ENCODE assay signal across 22 mouse cellular contexts in the genomic region with DNA sequence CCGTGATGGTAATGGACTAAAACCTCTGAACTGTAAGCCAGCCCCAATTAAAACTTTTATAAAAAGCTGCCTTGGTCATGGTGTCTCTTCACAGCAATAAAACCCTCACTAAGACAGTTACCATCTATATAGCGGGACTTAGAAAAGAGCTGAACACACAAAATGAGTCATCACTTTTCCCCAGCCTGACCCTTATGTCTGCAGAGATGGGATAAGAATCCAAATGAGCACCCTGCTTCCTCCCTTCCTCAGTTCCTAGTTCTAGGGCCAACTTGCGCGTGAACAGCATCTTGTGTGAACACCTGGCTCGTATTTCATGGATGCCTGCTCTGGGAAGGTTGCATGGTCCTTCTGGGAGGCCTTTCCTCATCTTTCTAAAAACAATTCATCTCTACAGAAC. TPM values are rescaled to one million over a fixed set of nuclear protein-coding genes. Genes with fewer than 3 reads are reported as not detected.
DNase-seq lines count a peak whose midpoint lies in the region; ATAC-seq and TF ChIP-seq lines count a peak whose summit lies in the region.
"Had no signal": no experiment of that assay in that cellular context is flagged by ENCODE, and none has a peak within 500 bp of the region (broad histone marks: within the 10 kb centered on the region; RNA-seq: fewer than 3 reads in every experiment).

No protein-coding gene starts in this region.

- no peak overlapping the region for H3K9ac ChIP-seq in midbrain, embryonic 11.5 days (ENCODE audit: low read length)
- H3K9ac ChIP-seq in midbrain, embryonic 14.5 days (replicated peaks; ENCODE audit: low read length): no peak overlapping the region
- H3K9ac ChIP-seq: embryonic facial prominence, embryonic 12.5 days; forebrain, embryonic 13.5 days; forebrain, embryonic 15.5 days; forebrain, postnatal 0 days had no signal

- DNase-seq in midbrain, embryonic 11.5 days (ENCODE audit: low spot score, missing footprints): peak; percentile 35
- DNase-seq in midbrain, embryonic 14.5 days: no peak
- no peak for DNase-seq in G1E (ENCODE audit: low spot score)
- DNase-seq in MEL-GATA-1-ER (ENCODE audit: extremely low read depth, low read depth): peak; percentile 55
- no peak for DNase-seq in gastrocnemius, adult 18-20 months (ENCODE audit: low spot score)
- DNase-seq in spleen, postnatal 36 days (ENCODE audit: low spot score in 2 of 2): no peak
- DNase-seq: adrenal gland, adult 2 months; adrenal gland, postnatal 10 days; adrenal gland, postnatal 25 days; B cell, adult 2 months; cerebellum, adult 11-12 months; cerebellum, adult 2 months; cerebellum, adult 9-10 months; cerebellum, postnatal 10 days; cerebellum, postnatal 25 days; forebrain, postnatal 0 days had no signal

- no peaks in the 10 kb centered on the region for H3K36me3 ChIP-seq in midbrain, embryonic 11.5 days (ENCODE audit: control insufficient read depth, insufficient read depth, low read length)
- H3K36me3 ChIP-seq in midbrain, embryonic 14.5 days (ENCODE audit: control insufficient read depth, insufficient read depth, low read length): no peaks in the 10 kb centered on the region
- H3K36me3 ChIP-seq in G1E (replicated peaks): no peaks in the 10 kb centered on the region
- H3K36me3 ChIP-seq: embryonic facial prominence, embryonic 10.5 days; embryonic facial prominence, embryonic 12.5 days; forebrain, embryonic 15.5 days had no signal

- no peak for ATAC-seq in midbrain, embryonic 11.5 days (ENCODE audit: low FRiP score)
- no peak for ATAC-seq in midbrain, embryonic 14.5 days (ENCODE audit: low FRiP score, low TSS enrichment)
- ATAC-seq in G1E (ENCODE audit: extremely low read depth, insufficient number of reproducible peaks, low FRiP score, poor library complexity, severe bottlenecking): peak; percentile 28; the same call in 1 of the 2 replicates
- ATAC-seq: CD4-positive, CD25-positive, alpha-beta regulatory T cell, adult 4 months; forebrain, embryonic 13.5 days; forebrain, embryonic 15.5 days; forebrain, postnatal 0 days had no signal

- 94% methylated on average over 5 of the region's 5 CpGs for WGBS in midbrain, embryonic 11.5 days
- 95% methylated on average over 5 of the region's 5 CpGs for WGBS in midbrain, embryonic 14.5 days

- no peak overlapping the region for H3K4me2 ChIP-seq in midbrain, embryonic 11.5 days
- H3K4me2 ChIP-seq in midbrain, embryonic 14.5 days (ENCODE audit: low read length): no peak overlapping the region
- H3K4me2 ChIP-seq: embryonic facial prominence, embryonic 12.5 days; forebrain, embryonic 13.5 days; forebrain, embryonic 15.5 days had no signal

- H3K27ac ChIP-seq in midbrain, embryonic 11.5 days (ENCODE audit: low read depth, low read length): no peak overlapping the region
- no peak overlapping the region for H3K27ac ChIP-seq in midbrain, embryonic 14.5 days (replicated peaks; ENCODE audit: low read depth, low read length)
- H3K27ac ChIP-seq: embryonic facial prominence, embryonic 10.5 days; embryonic facial prominence, embryonic 12.5 days; forebrain, embryonic 13.5 days; forebrain, embryonic 15.5 days had no signal

- peaks cover 4% of the 10 kb centered on the region; the same call in 1 of the 2 replicates for H3K9me3 ChIP-seq in midbrain, embryonic 11.5 days (ENCODE audit: control insufficient read depth, low read length)
- no peaks in the 10 kb centered on the region for H3K9me3 ChIP-seq in midbrain, embryonic 14.5 days (ENCODE audit: control insufficient read depth, low read length)
- H3K9me3 ChIP-seq in G1E (replicated peaks): no peaks in the 10 kb centered on the region
- H3K9me3 ChIP-seq: embryonic facial prominence, embryonic 10.5 days; forebrain, embryonic 15.5 days had no signal

- no peak for TF ChIP-seq CTCF in G1E (IDR thresholded peaks at IDR 0.05; ENCODE audit: low read depth, low read length)

- no peaks in the 10 kb centered on the region for H3K27me3 ChIP-seq in midbrain, embryonic 11.5 days (ENCODE audit: control insufficient read depth, insufficient read depth, low read length)
- H3K27me3 ChIP-seq in midbrain, embryonic 14.5 days (ENCODE audit: control insufficient read depth, insufficient read depth, low read length): no peaks in the 10 kb centered on the region
- H3K27me3 ChIP-seq in G1E (ENCODE audit: insufficient read depth, low read length): no peaks in the 10 kb centered on the region
- H3K27me3 ChIP-seq: CH12.LX; embryonic facial prominence, embryonic 12.5 days; forebrain, embryonic 13.5 days; forebrain, embryonic 15.5 days had no signal

- H3K4me3 ChIP-seq in midbrain, embryonic 11.5 days (ENCODE audit: low read depth, low read length): no peak overlapping the region
- no peak overlapping the region for H3K4me3 ChIP-seq in midbrain, embryonic 14.5 days (replicated peaks; ENCODE audit: low read depth, low read length)
- H3K4me3 ChIP-seq in G1E (ENCODE audit: low read depth, low read length): no peak overlapping the region
- H3K4me3 ChIP-seq: embryonic facial prominence, embryonic 10.5 days; embryonic facial prominence, embryonic 12.5 days; forebrain, embryonic 13.5 days; forebrain, embryonic 15.5 days had no signal

- H3K4me1 ChIP-seq in midbrain, embryonic 11.5 days (ENCODE audit: control insufficient read depth, insufficient read depth, low read length): no peaks in the 10 kb centered on the region
- H3K4me1 ChIP-seq in midbrain, embryonic 14.5 days (ENCODE audit: control insufficient read depth, insufficient read depth, low read length): peaks cover 3% of the 10 kb centered on the region; the same call in 1 of the 2 replicates
- H3K4me1 ChIP-seq in G1E (ENCODE audit: insufficient read depth, low read depth, low read length): peaks cover 2% of the 10 kb centered on the region; the same call in 1 of the 2 replicates
- H3K4me1 ChIP-seq: embryonic facial prominence, embryonic 12.5 days; forebrain, embryonic 15.5 days had no signal

RNA-seq across cellular contexts. Expression of gene Pgm2, which starts 39.7 kb away (rescaled TPM):
- polyA plus RNA-seq in midbrain, embryonic 11.5 days (2014; fragmentation: Nextera tagmentation; extraction: Ambion mirVana): 22.8 and 29.3 TPM in 2 replicates
- 17.1 and 20.5 TPM in 2 replicates for polyA plus RNA-seq in midbrain, embryonic 14.5 days (2014; fragmentation: Nextera tagmentation; extraction: Ambion mirVana)
- total RNA-seq in G1E (2014; fragmentation: Nextera tagmentation) (101 and 110 TPM in 2 replicates), G1E (2017) (64.1 and 65.8 TPM in 2 replicates)
- polyA plus RNA-seq in G1E (2012): 49.0 and 61.2 TPM in 2 replicates
- 1 to 10 TPM; 1.5 to 2.3 TPM for total RNA-seq in gastrocnemius, adult 18-20 months (2021)

Comparison
In these comparisons a context has a peak if more than half of its experiments do, and no peak if none do; other contexts are left out.
1. DNase-seq: peak in midbrain, embryonic 11.5 days (single experiment) and MEL-GATA-1-ER (single experiment); none in midbrain, embryonic 14.5 days (single experiment), G1E (single experiment), gastrocnemius, adult 18-20 months (single experiment) and spleen, postnatal 36 days (0 of 2).